Mouse (Mus musculus): ENCODE results near the gene Pcyt1a. TPM values are rescaled to one million over a fixed set of nuclear protein-coding genes. Genes with fewer than 3 reads are reported as not detected.

The Pcyt1a gene
- polyA plus RNA-seq, 1 experiment, result 24.5 TPM

GRCm38 (mm10) chr16:32523462-32524243 is 92.9 kb downstream of the Pcyt1a start:
- DNase-seq (ENCODE audit: low read depth, low spot score), result peak; percentile 76
- WGBS, result 17% methylated on average over 8 of the region's 8 CpGs

GRCm38 (mm10) chr16:32524244-32524615 is 93.5 kb downstream of the Pcyt1a start:
- 20% methylated on average over 5 of the region's 5 CpGs for WGBS
- DNase-seq (ENCODE audit: low read depth, low spot score), result no peak

Other genes starting within 250 kb of the Pcyt1a start
- gene Fbxo45, start 183.8 kb upstream of the Pcyt1a start, polyA plus RNA-seq (2012; rRNA removed), result 3.0 and 3.6 TPM in 2 replicates
- 3.7 and 3.9 TPM in 2 replicates for gene Wdr53, start 183.7 kb upstream of the Pcyt1a start, polyA plus RNA-seq (2012; rRNA removed)
- gene Smco1, start 159.5 kb upstream of the Pcyt1a start, polyA plus RNA-seq (2012; rRNA removed), result not detected in 2 replicates
- 4.5 and 7.6 TPM in 2 replicates for gene Rnf168, start 153.5 kb upstream of the Pcyt1a start, polyA plus RNA-seq (2012; rRNA removed)
- 2.1 and 10.0 TPM in 2 replicates for gene Ubxn7, start 98.7 kb upstream of the Pcyt1a start, polyA plus RNA-seq (2012; rRNA removed)
- gene Tm4sf19, start 30.4 kb upstream of the Pcyt1a start, polyA plus RNA-seq (2012; rRNA removed), result 0.45 and 0.84 TPM in 2 replicates
- gene Tctex1d2, start 11.2 kb upstream of the Pcyt1a start, polyA plus RNA-seq (2012; rRNA removed), result 2.4 and 3.2 TPM in 2 replicates
- gene Slc51a, start 57.0 kb downstream of the Pcyt1a start, polyA plus RNA-seq (2012; rRNA removed), result 838 and 1,191 TPM in 2 replicates
- gene Zdhhc19, start 65.3 kb downstream of the Pcyt1a start, polyA plus RNA-seq (2012; rRNA removed), result 1.9 and 3.1 TPM in 2 replicates
- gene Tfrc, start 178.0 kb downstream of the Pcyt1a start, polyA plus RNA-seq (2012; rRNA removed), result 21.1 and 22.8 TPM in 2 replicates
- gene Tnk2, start 213.0 kb downstream of the Pcyt1a start, polyA plus RNA-seq (2012; rRNA removed), result 38.2 and 53.6 TPM in 2 replicates

All from large intestine, adult 2 months (tissue).